Mouse (Mus musculus): ENCODE measurements around the gene Dazl.

- TF ChIP-seq POLR2A (IDR thresholded peaks at IDR 0.05; ENCODE audit: insufficient read depth, low read depth, low read length) = no peak
- TF ChIP-seq CTCF (IDR thresholded peaks at IDR 0.05) = no peak
These were observed 48.8 kb downstream of the Dazl start for GRCm38 (mm10) chr17:50244675-50245074.

Data from heart, adult 2 months (tissue).